Mouse (Mus musculus): ENCODE results near the gene Pigyl. TPM values are rescaled to one million over a fixed set of nuclear protein-coding genes. Genes with fewer than 3 reads are reported as not detected.

Gene Pigyl
- polyA plus RNA-seq, 1 experiment from 2014 or later = 99.2 TPM

DNA sequence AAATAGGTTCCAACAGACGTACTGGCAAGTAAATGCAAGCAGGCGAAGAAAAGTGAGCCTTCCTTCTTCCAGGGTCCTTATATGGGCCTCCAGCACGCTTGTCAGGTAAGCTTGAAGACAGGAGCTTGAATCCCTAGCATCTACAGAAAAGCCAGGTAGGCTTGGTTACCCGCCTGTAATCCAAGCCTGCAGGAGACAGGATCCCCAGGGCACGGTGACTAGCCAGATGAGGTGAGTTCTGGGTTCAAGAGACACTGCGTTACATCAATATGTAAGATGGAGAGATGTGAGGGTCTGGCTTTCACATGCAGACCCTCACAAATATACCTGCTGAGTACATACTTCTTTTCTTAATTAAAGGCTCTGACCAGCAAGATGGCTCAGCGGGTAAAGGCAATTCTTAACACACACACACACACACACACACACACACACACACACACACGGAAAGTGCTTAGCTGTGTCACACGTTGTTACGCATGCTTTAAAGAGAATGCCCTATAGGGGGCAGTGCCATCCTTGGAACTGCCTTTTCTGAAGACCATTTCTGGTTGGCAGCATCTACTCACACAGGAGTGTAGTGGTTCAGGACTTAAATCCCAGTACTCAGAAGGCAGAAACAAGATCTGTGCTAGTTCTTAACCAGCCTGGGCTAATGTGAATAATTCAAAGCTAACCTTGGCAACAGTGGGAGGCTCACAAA lies 38.7 kb upstream of the Pigyl start:
- peak; percentile 10; the same call in 1 of the 2 replicates for ATAC-seq (ENCODE audit: low FRiP score, low TSS enrichment)
- Histone ChIP-seq H3K36me3 (ENCODE audit: control insufficient read depth, insufficient read depth, low read length) (peaks cover 4% of the 10 kb centered on the region; the same call in 1 of the 2 replicates), H3K4me1 (replicated peaks; ENCODE audit: control insufficient read depth, insufficient read depth) (no peaks in the 10 kb centered on the region), H3K27ac (replicated peaks) (no peak overlapping the region; the same call in 1 of the 2 replicates), H3K4me3 (ENCODE audit: low read depth, low read length) (peak overlapping the region; percentile 84; the same call in 1 of the 2 replicates), H3K4me2 (replicated peaks; ENCODE audit: low read depth) (peak overlapping the region; percentile 86), H3K9me3 (ENCODE audit: control insufficient read depth, low read length) (no peaks in the 10 kb centered on the region), H3K9ac (ENCODE audit: low read length) (no peak overlapping the region), H3K27me3 (ENCODE audit: control insufficient read depth, insufficient read depth, low read length) (no peaks in the 10 kb centered on the region)
- 44% methylated on average over 10 of the region's 10 CpGs for WGBS
- peak; percentile 70 for DNase-seq (ENCODE audit: low spot score)
- TF ChIP-seq CTCF (IDR thresholded peaks at IDR 0.05; ENCODE audit: low read depth) (peak; percentile 86), EP300 (optimal IDR thresholded peaks at IDR 0.05) (no peak)

GRCm38 (mm10) chr9:22119543-22119942 lies 37.1 kb upstream of the Pigyl start:
- DNase-seq (ENCODE audit: low spot score) (no peak), ATAC-seq (ENCODE audit: low FRiP score, low TSS enrichment) (no peak)
- H3K9me3 ChIP-seq (ENCODE audit: control insufficient read depth, low read length) = no peaks in the 10 kb centered on the region
- no peaks in the 10 kb centered on the region for H3K36me3 ChIP-seq (ENCODE audit: control insufficient read depth, insufficient read depth, low read length)
- 90% methylated on average over 4 of the region's 4 CpGs for WGBS
- H3K27ac ChIP-seq (replicated peaks) = no peak overlapping the region
- no peak overlapping the region for H3K9ac ChIP-seq (ENCODE audit: low read length)
- no peaks in the 10 kb centered on the region for H3K4me1 ChIP-seq (replicated peaks; ENCODE audit: control insufficient read depth, insufficient read depth)
- TF ChIP-seq EP300 (optimal IDR thresholded peaks at IDR 0.05) (no peak), CTCF (IDR thresholded peaks at IDR 0.05; ENCODE audit: low read depth) (no peak)
- no peaks in the 10 kb centered on the region for H3K27me3 ChIP-seq (ENCODE audit: control insufficient read depth, insufficient read depth, low read length)
- H3K4me2 ChIP-seq (replicated peaks; ENCODE audit: low read depth) = no peak overlapping the region
- H3K4me3 ChIP-seq (ENCODE audit: low read depth, low read length) = no peak overlapping the region

DNA sequence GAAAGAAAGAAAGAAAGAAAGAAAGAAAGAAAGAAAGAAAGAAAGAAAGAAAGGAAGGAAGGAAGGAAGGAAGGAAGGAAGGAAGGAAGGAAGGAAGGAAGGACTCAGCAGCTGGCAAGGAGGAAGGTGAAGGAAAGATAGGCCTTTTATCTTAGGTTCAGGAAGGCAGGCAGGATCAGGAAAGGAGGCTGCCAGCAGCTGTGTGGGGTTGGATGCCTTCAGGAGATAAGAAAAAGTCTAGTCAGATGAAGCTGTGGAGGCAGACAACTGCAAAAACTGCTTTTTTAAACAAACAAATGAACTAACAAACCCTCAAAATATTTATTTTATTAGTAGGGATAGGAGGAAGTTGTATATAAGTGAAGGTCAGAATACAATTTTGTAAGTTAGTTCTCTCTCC lies 35.1 kb upstream of the Pigyl start:
- H3K36me3 ChIP-seq (ENCODE audit: control insufficient read depth, insufficient read depth, low read length) = no peaks in the 10 kb centered on the region
- H3K4me3 ChIP-seq (ENCODE audit: low read depth, low read length) = no peak overlapping the region
- H3K27me3 ChIP-seq (ENCODE audit: control insufficient read depth, insufficient read depth, low read length) = no peaks in the 10 kb centered on the region
- no peaks in the 10 kb centered on the region for H3K9me3 ChIP-seq (ENCODE audit: control insufficient read depth, low read length)
- no peak overlapping the region for H3K9ac ChIP-seq (ENCODE audit: low read length)
- H3K4me2 ChIP-seq (replicated peaks; ENCODE audit: low read depth) = no peak overlapping the region
- no peaks in the 10 kb centered on the region for H3K4me1 ChIP-seq (replicated peaks; ENCODE audit: control insufficient read depth, insufficient read depth)
- TF ChIP-seq EP300 (optimal IDR thresholded peaks at IDR 0.05) (no peak), CTCF (IDR thresholded peaks at IDR 0.05; ENCODE audit: low read depth) (no peak)
- ATAC-seq (ENCODE audit: low FRiP score, low TSS enrichment) (no peak), DNase-seq (ENCODE audit: low spot score) (no peak)
- no peak overlapping the region for H3K27ac ChIP-seq (replicated peaks)

GRCm38 (mm10) chr9:22122005-22122404 lies 34.6 kb upstream of the Pigyl start:
- Histone ChIP-seq H3K9me3 (ENCODE audit: control insufficient read depth, low read length) (no peaks in the 10 kb centered on the region), H3K36me3 (ENCODE audit: control insufficient read depth, insufficient read depth, low read length) (no peaks in the 10 kb centered on the region), H3K4me3 (ENCODE audit: low read depth, low read length) (no peak overlapping the region), H3K4me2 (replicated peaks; ENCODE audit: low read depth) (no peak overlapping the region), H3K9ac (ENCODE audit: low read length) (no peak overlapping the region), H3K4me1 (replicated peaks; ENCODE audit: control insufficient read depth, insufficient read depth) (no peaks in the 10 kb centered on the region), H3K27ac (replicated peaks) (no peak overlapping the region), H3K27me3 (ENCODE audit: control insufficient read depth, insufficient read depth, low read length) (no peaks in the 10 kb centered on the region)
- 73% methylated on average over 3 of the region's 3 CpGs for WGBS
- TF ChIP-seq EP300 (optimal IDR thresholded peaks at IDR 0.05) (no peak), CTCF (IDR thresholded peaks at IDR 0.05; ENCODE audit: low read depth) (no peak)
- DNase-seq (ENCODE audit: low spot score) (no peak), ATAC-seq (ENCODE audit: low FRiP score, low TSS enrichment) (no peak)

- TF ChIP-seq EP300 (optimal IDR thresholded peaks at IDR 0.05) (no peak), CTCF (IDR thresholded peaks at IDR 0.05; ENCODE audit: low read depth) (no peak)
- H3K27ac ChIP-seq (replicated peaks) = peak overlapping the region; percentile 53; the same call in 1 of the 2 replicates
- no peak for DNase-seq (ENCODE audit: low spot score)
Observed at GRCm38 (mm10) chr9:22123069-22123609, 33.5 kb upstream of the Pigyl start.

DNA sequence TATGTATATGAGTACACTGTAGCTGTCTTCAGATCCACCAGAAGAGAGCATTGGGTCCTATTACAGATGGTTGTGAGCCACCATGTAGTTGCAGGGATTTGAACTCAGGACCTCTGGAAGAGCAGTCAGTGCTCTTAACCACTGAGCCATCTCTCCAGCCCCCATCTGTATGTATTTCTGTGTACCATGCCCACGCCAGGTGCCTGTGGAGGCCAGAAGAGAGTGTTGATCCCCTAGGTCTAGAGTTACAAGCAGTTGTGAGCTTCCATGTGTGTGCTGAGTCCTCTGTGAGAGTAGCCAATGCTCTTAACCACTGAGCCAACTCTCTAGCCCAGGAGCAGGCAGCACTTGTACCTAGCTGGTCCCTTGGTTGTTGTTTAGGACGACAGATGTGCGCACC lies 32.5 kb upstream of the Pigyl start:
- DNase-seq (ENCODE audit: low spot score) = no peak
- 90% methylated on average over 3 of the region's 3 CpGs for WGBS
- no peak overlapping the region for H3K27ac ChIP-seq (replicated peaks)

More at GRCm38 (mm10) chr9:22123069-22123609, 33.5 kb upstream of the Pigyl start:
- H3K36me3 ChIP-seq (ENCODE audit: control insufficient read depth, insufficient read depth, low read length) = no peaks in the 10 kb centered on the region
- no peak overlapping the region for H3K4me2 ChIP-seq (replicated peaks; ENCODE audit: low read depth)
- no peak overlapping the region for H3K9ac ChIP-seq (ENCODE audit: low read length)
- WGBS = 66% methylated on average over 7 of the region's 7 CpGs
- no peaks in the 10 kb centered on the region for H3K4me1 ChIP-seq (replicated peaks; ENCODE audit: control insufficient read depth, insufficient read depth)
- no peaks in the 10 kb centered on the region for H3K27me3 ChIP-seq (ENCODE audit: control insufficient read depth, insufficient read depth, low read length)
- ATAC-seq (ENCODE audit: low FRiP score, low TSS enrichment) = peak; percentile 55; the same call in 1 of the 2 replicates
- no peak overlapping the region for H3K4me3 ChIP-seq (ENCODE audit: low read depth, low read length)
- no peaks in the 10 kb centered on the region for H3K9me3 ChIP-seq (ENCODE audit: control insufficient read depth, low read length)

More for the DNA sequence above, 32.5 kb upstream of the Pigyl start:
- Histone ChIP-seq H3K9me3 (ENCODE audit: control insufficient read depth, low read length) (no peaks in the 10 kb centered on the region), H3K4me1 (replicated peaks; ENCODE audit: control insufficient read depth, insufficient read depth) (no peaks in the 10 kb centered on the region), H3K36me3 (ENCODE audit: control insufficient read depth, insufficient read depth, low read length) (no peaks in the 10 kb centered on the region), H3K9ac (ENCODE audit: low read length) (no peak overlapping the region), H3K27me3 (ENCODE audit: control insufficient read depth, insufficient read depth, low read length) (no peaks in the 10 kb centered on the region), H3K4me2 (replicated peaks; ENCODE audit: low read depth) (no peak overlapping the region), H3K4me3 (ENCODE audit: low read depth, low read length) (no peak overlapping the region)
- no peak for ATAC-seq (ENCODE audit: low FRiP score, low TSS enrichment)
- no peak for TF ChIP-seq EP300 (optimal IDR thresholded peaks at IDR 0.05)
- no peak for TF ChIP-seq CTCF (IDR thresholded peaks at IDR 0.05; ENCODE audit: low read depth)

Measured in stomach, postnatal 0 days (tissue).